9 mouse cellular contexts compared by ENCODE assay signal in genomic region chr15:80219211-80219610, GRCm38 (mm10). TPM values are rescaled to one million over a fixed set of nuclear protein-coding genes. Genes with fewer than 3 reads are reported as not detected.
DNase-seq lines count a peak whose midpoint lies in the region; ATAC-seq and TF ChIP-seq lines count a peak whose summit lies in the region.
"Had no signal": no experiment of that assay in that cellular context is flagged by ENCODE, and none has a peak within 500 bp of the region (broad histone marks: within the 10 kb centered on the region; RNA-seq: fewer than 3 reads in every experiment).

No protein-coding gene starts in this region.

- no peak for TF ChIP-seq CTCF in bone marrow, adult 2 months (IDR thresholded peaks at IDR 0.05; ENCODE audit: control insufficient read depth, insufficient read depth, low read length)

- H3K4me1 ChIP-seq in kidney, embryonic 15.5 days: peaks cover 7% of the 10 kb centered on the region
- H3K4me1 ChIP-seq in bone marrow, adult 2 months (ENCODE audit: control insufficient read depth, insufficient read depth, low read length): peaks cover 4% of the 10 kb centered on the region; the same call in 1 of the 2 replicates
- 0 out of 2 replicates have a peak, but pooled peaks cover 3% of the 10 kb centered on the region for H3K4me1 ChIP-seq in intestine, embryonic 14.5 days (replicated peaks; ENCODE audit: control insufficient read depth, insufficient read depth, low read length)
- 0 out of 2 replicates have a peak, but pooled peaks cover 5% of the 10 kb centered on the region for H3K4me1 ChIP-seq in midbrain, embryonic 13.5 days (replicated peaks)

- ATAC-seq in kidney, embryonic 15.5 days (replicated peaks; ENCODE audit: low FRiP score): no peak
- ATAC-seq in intestine, embryonic 14.5 days (replicated peaks; ENCODE audit: low FRiP score, low TSS enrichment, low read depth): peak; percentile 53; the same call in 1 of the 2 replicates
- no peak for ATAC-seq in midbrain, embryonic 13.5 days

- H3K4me2 ChIP-seq in kidney, embryonic 15.5 days: peak overlapping the region; percentile 32
- peak overlapping the region; percentile 30; the same call in 1 of the 2 replicates for H3K4me2 ChIP-seq in intestine, embryonic 14.5 days (ENCODE audit: low read length)
- H3K4me2 ChIP-seq in midbrain, embryonic 13.5 days (replicated peaks): 0 out of 2 replicates have a peak overlapping the region, but pooled peaks have one; percentile 5

- H3K27ac ChIP-seq in kidney, embryonic 15.5 days: no peak overlapping the region
- no peak overlapping the region; the same call in 1 of the 2 replicates for H3K27ac ChIP-seq in bone marrow, adult 2 months (ENCODE audit: control insufficient read depth, insufficient read depth, low read depth, low read length, poor library complexity)
- H3K27ac ChIP-seq in intestine, embryonic 14.5 days (ENCODE audit: low read depth): no peak overlapping the region
- H3K27ac ChIP-seq in midbrain, embryonic 13.5 days: no peak overlapping the region

- H3K4me3 ChIP-seq in kidney, embryonic 15.5 days (replicated peaks): no peak overlapping the region
- peak overlapping the region; percentile 21 for H3K4me3 ChIP-seq in bone marrow, adult 2 months (replicated peaks; ENCODE audit: control insufficient read depth, low read depth, low read length)
- H3K4me3 ChIP-seq in intestine, embryonic 14.5 days (ENCODE audit: low read depth, low read length): no peak overlapping the region
- no peak overlapping the region for H3K4me3 ChIP-seq in midbrain, embryonic 13.5 days (replicated peaks)

- TF ChIP-seq POLR2A in bone marrow, adult 2 months (IDR thresholded peaks at IDR 0.05; ENCODE audit: borderline replicate concordance, control insufficient read depth, low read depth, low read length): no peak

- WGBS in kidney, embryonic 15.5 days: 32% methylated on average over 14 of the region's 14 CpGs
- 12% methylated on average over 14 of the region's 14 CpGs for WGBS in bone marrow, adult 2 months
- WGBS in intestine, embryonic 14.5 days: 20% methylated on average over 14 of the region's 14 CpGs
- WGBS in midbrain, embryonic 13.5 days: 50% methylated on average over 14 of the region's 14 CpGs

- no peaks in the 10 kb centered on the region for H3K27me3 ChIP-seq in kidney, embryonic 15.5 days
- no peaks in the 10 kb centered on the region for H3K27me3 ChIP-seq in intestine, embryonic 14.5 days (replicated peaks; ENCODE audit: control insufficient read depth, insufficient read depth, low read length)
- H3K27me3 ChIP-seq in midbrain, embryonic 13.5 days: no peaks in the 10 kb centered on the region

- no peaks in the 10 kb centered on the region for H3K9me3 ChIP-seq in kidney, embryonic 15.5 days (replicated peaks)
- H3K9me3 ChIP-seq in intestine, embryonic 14.5 days (ENCODE audit: control insufficient read depth, low read length): no peaks in the 10 kb centered on the region
- no peaks in the 10 kb centered on the region for H3K9me3 ChIP-seq in midbrain, embryonic 13.5 days

- no peak overlapping the region for H3K9ac ChIP-seq in kidney, embryonic 15.5 days
- no peak overlapping the region for H3K9ac ChIP-seq in intestine, embryonic 14.5 days (ENCODE audit: low read length)
- H3K9ac ChIP-seq in midbrain, embryonic 13.5 days (replicated peaks): no peak overlapping the region

- no peak for DNase-seq in kidney, postnatal 14 days
- no peak for DNase-seq in intestine, embryonic 14.5 days (ENCODE audit: low spot score)
- peak; percentile 52 to 68 for DNase-seq in thymus, postnatal 36 days
- DNase-seq in layer of hippocampus, adult 9-10 months (ENCODE audit: low spot score): no peak
- no peak for DNase-seq in cerebellum, postnatal 10 days

- no peaks in the 10 kb centered on the region for H3K36me3 ChIP-seq in kidney, embryonic 15.5 days
- 0 out of 2 replicates have a peak, but pooled peaks cover 7% of the 10 kb centered on the region for H3K36me3 ChIP-seq in intestine, embryonic 14.5 days (ENCODE audit: control insufficient read depth, insufficient read depth, low read length)
- H3K36me3 ChIP-seq in midbrain, embryonic 13.5 days: peaks cover 13% of the 10 kb centered on the region

RNA-seq across cellular contexts. Expression of gene Mief1, which starts 14.6 kb away (rescaled TPM):
- polyA plus RNA-seq in kidney, embryonic 15.5 days (2015; fragmentation: Nextera tagmentation; extraction: Ambion mirVana): 35.3 and 37.6 TPM in 2 replicates
- 11.5 and 16.3 TPM in 2 replicates for polyA plus RNA-seq in bone marrow, adult 2 months (2011; ENCODE audit: insufficient read depth, insufficient read length, low replicate concordance, missing spikeins)
- polyA plus RNA-seq in intestine, embryonic 14.5 days (2014; fragmentation: Nextera tagmentation; extraction: Ambion mirVana): 32.0 and 38.8 TPM in 2 replicates
- 42.2 and 43.8 TPM in 2 replicates for polyA plus RNA-seq in midbrain, embryonic 13.5 days (2015; fragmentation: Nextera tagmentation; extraction: Ambion mirVana)

RNA-seq across cellular contexts. Expression of gene AC140267.1, which starts 16.4 kb away (rescaled TPM):
- polyA plus RNA-seq in kidney, embryonic 15.5 days (2015; fragmentation: Nextera tagmentation; extraction: Ambion mirVana): not detected in 2 replicates
- polyA plus RNA-seq in bone marrow, adult 2 months (2011; ENCODE audit: insufficient read depth, insufficient read length, low replicate concordance, missing spikeins): not detected in 2 replicates
- polyA plus RNA-seq in intestine, embryonic 14.5 days (2014; fragmentation: Nextera tagmentation; extraction: Ambion mirVana): not detected in 2 replicates
- polyA plus RNA-seq in midbrain, embryonic 13.5 days (2015; fragmentation: Nextera tagmentation; extraction: Ambion mirVana): not detected in 2 replicates
- polyA plus RNA-seq: testis, adult 2 months had no signal

RNA-seq across cellular contexts. Expression of gene Atf4, which starts 35.8 kb away (rescaled TPM):
- polyA plus RNA-seq in kidney, embryonic 15.5 days (2015; fragmentation: Nextera tagmentation; extraction: Ambion mirVana): 127 and 131 TPM in 2 replicates
- polyA plus RNA-seq in bone marrow, adult 2 months (2011; ENCODE audit: insufficient read depth, insufficient read length, low replicate concordance, missing spikeins): 248 and 280 TPM in 2 replicates
- 125 and 136 TPM in 2 replicates for polyA plus RNA-seq in intestine, embryonic 14.5 days (2014; fragmentation: Nextera tagmentation; extraction: Ambion mirVana)
- polyA plus RNA-seq in midbrain, embryonic 13.5 days (2015; fragmentation: Nextera tagmentation; extraction: Ambion mirVana): 133 and 134 TPM in 2 replicates

RNA-seq across cellular contexts. Expression of gene Rps19bp1, which starts 44.9 kb away (rescaled TPM):
- polyA plus RNA-seq in kidney, embryonic 15.5 days (2015; fragmentation: Nextera tagmentation; extraction: Ambion mirVana): 57.3 and 58.8 TPM in 2 replicates
- 21.3 and 53.7 TPM in 2 replicates for polyA plus RNA-seq in bone marrow, adult 2 months (2011; ENCODE audit: insufficient read depth, insufficient read length, low replicate concordance, missing spikeins)
- 67.2 and 69.6 TPM in 2 replicates for polyA plus RNA-seq in intestine, embryonic 14.5 days (2014; fragmentation: Nextera tagmentation; extraction: Ambion mirVana)
- polyA plus RNA-seq in midbrain, embryonic 13.5 days (2015; fragmentation: Nextera tagmentation; extraction: Ambion mirVana): 72.9 and 77.8 TPM in 2 replicates

RNA-seq across cellular contexts. Expression of gene Mgat3, which starts 45.7 kb away (rescaled TPM):
- 6.4 and 7.3 TPM in 2 replicates for polyA plus RNA-seq in kidney, embryonic 15.5 days (2015; fragmentation: Nextera tagmentation; extraction: Ambion mirVana)
- polyA plus RNA-seq in bone marrow, adult 2 months (2011; ENCODE audit: insufficient read depth, insufficient read length, low replicate concordance, missing spikeins): 0.97 TPM in 1 of 2 replicates, not detected in the other
- polyA plus RNA-seq in intestine, embryonic 14.5 days (2014; fragmentation: Nextera tagmentation; extraction: Ambion mirVana): 10.5 and 11.1 TPM in 2 replicates
- 11.4 and 12.3 TPM in 2 replicates for polyA plus RNA-seq in midbrain, embryonic 13.5 days (2015; fragmentation: Nextera tagmentation; extraction: Ambion mirVana)

Comparison
In these comparisons a context has a peak if more than half of its experiments do, and no peak if none do; other contexts are left out.
1. DNase-seq: peak in thymus, postnatal 36 days (2 of 2); none in kidney, postnatal 14 days (single experiment), intestine, embryonic 14.5 days (single experiment), layer of hippocampus, adult 9-10 months (single experiment) and cerebellum, postnatal 10 days (0 of 2).
2. Peak in every context shown above with its lines, with median percentiles within 50 percentile points of each other: H3K4me2 ChIP-seq.